Mouse (Mus musculus) small intestine, adult 2 months (tissue): ENCODE results near the gene Eva1c.

ENCODE experiments used
- CTCF ChIP-seq: fragments of 200-500 bp; IDR thresholded peaks from 2 replicates; pipeline ENCODE4 v1.5.1; 2012; ENCODE audit warnings: low read depth, mild to moderate bottlenecking, control low read depth, inconsistent platforms, low read length, moderate library complexity, mixed read lengths; ENCODE audit not compliant: insufficient replicate concordance, insufficient read length; ENCODE audit errors: extremely low read depth
- POLR2A ChIP-seq: fragments of 200-500 bp; IDR thresholded peaks from 2 replicates; pipeline ENCODE4 v1.6.1; 2012; ENCODE audit warnings: low read depth, mild to moderate bottlenecking, control low read depth, inconsistent platforms, low read length, moderate library complexity

- TF ChIP-seq CTCF (no peak), POLR2A (no peak)
These were observed 14.4 kb upstream of the Eva1c start for GRCm38 (mm10) chr16:90812086-90812485.
